Mouse (Mus musculus) lung, postnatal 14 days (tissue): ENCODE data around the gene Scube1.

Experiments used
- DNase-seq: peaks from one replicate; pipeline ENCODE4 v3.0.0; 2021

Scube1 gene

DNA sequence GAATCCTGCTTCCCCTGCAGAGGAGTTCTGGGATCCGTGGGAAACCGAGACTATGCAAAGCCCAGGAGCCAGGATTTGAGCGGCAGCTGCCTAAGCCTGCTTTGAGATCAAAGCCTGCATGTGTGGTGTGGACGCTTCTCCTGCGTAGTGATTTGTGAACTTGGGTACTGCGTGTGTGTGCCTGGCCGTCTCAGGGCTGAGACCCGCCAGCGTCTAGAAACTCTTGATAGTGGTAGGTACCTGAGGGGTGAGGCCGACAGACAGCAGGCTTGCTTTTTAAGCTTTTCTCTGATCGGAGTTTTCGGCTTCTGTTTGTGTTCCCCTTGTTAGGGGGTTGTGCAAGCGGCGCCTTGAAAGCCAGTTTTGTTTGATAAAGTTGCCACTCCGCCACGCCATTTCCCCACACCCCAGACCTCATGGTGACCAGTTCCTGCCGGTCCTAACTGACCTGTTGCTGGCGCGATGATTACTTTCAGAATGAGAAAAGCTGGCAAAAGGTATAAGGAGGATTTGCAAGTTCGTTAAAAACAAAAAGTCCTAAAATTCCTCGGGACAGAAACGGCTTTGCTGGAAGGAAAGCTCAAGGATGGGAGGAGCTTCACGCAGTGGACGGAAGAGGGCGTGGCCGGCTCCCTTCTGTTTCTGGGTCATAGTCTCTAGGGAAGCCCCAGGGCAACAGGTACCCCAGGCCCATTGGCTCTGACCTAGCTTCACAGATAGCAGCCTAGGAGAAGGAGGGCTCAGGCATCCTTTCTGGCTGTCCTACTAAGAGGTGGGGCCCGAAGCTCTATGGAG is 160.8 kb downstream of the Scube1 start:
- DNase-seq, result peak; percentile 61

DNA sequence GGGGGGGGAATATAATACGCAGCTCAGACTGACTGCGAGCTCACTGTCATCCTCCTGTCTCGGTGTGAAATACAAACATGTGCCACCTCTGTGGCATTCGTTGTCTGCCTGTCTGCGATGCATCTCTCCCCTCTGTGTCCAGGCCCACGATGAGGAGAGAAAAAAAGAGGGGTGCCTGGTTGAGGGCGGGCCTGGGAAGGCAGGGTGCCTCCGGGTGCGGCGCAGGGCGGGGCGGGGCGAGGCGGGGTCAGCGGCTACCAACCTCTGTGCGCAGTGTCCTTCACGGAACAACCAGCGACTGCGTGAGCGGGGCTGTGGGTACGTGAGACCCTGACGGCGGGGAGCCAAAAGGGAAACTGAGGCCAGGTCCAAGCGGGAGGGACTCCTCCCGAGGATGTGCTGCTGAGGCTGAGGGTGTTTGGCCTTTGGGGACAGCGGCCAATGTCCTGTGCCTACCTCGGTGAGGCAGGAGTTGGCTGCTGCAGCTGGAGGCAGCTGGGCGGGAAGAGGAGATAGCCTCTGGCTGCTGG is 161.4 kb downstream of the Scube1 start, which contains the start of the genes Tspo and Mcat:
TSS of gene Tspo (plus strand) at position 266 of the 530 bp plus-strand sequence.
TSS of gene Mcat (minus strand) at position 461 of the 530 bp plus-strand sequence.
- DNase-seq, result peak; percentile 74

DNA sequence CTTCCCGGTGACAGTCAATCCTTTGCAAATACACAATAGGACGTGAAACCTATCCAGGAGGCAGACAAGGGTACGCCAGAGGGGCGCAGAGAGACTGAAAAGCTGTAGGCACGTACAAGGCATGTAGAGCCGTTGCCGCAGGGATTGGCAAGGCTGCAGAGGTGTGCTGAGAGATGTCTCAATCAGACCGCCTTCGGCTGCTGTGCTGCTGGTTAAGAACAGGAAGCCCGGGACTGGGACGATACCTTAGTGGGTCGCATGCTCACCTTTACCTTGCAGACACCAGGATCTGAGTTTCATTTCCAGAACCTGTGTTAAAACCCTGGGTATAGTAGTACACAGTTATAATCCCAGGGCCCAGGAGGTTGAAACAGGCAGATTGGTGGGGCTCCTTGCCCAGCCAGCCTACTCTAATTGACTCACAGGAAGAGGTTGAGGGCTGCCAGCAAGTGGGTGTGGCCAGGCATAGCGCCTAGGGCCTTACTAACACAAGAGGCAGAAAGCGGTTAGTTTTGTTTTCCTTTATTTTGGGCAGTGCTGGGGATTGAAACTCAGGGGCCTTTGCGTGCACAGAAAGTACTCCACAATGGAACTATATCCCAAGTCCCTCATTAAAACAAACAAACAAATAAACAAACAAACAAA is 162.1 kb downstream of the Scube1 start:
- peak; percentile 88 for DNase-seq

DNA sequence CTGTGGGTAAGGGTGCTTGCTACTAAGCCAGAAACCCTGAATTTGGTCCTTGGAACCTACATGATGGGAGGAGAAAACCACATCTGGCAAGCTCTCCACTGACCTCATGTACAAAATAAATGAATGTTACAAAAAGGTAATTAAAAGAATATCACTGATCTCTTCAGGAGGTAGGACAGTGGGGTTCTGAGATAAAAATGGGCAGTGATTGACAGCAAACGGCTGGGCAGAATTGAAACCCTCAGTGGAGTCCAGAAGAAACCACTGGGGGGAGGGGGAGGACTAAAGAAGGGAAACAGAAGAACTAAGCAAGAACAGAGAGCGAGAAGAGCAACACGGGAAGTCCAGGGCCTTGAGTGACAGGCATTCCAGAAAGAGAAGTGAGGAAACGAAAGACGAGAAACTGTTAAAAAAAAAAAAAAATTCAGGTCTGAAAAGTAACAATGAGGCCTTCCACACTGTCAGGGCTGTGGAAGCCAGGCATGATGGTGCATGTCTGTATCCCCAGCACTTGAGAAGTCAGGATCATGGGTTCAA is 163.8 kb downstream of the Scube1 start:
- no peak for DNase-seq

DNA sequence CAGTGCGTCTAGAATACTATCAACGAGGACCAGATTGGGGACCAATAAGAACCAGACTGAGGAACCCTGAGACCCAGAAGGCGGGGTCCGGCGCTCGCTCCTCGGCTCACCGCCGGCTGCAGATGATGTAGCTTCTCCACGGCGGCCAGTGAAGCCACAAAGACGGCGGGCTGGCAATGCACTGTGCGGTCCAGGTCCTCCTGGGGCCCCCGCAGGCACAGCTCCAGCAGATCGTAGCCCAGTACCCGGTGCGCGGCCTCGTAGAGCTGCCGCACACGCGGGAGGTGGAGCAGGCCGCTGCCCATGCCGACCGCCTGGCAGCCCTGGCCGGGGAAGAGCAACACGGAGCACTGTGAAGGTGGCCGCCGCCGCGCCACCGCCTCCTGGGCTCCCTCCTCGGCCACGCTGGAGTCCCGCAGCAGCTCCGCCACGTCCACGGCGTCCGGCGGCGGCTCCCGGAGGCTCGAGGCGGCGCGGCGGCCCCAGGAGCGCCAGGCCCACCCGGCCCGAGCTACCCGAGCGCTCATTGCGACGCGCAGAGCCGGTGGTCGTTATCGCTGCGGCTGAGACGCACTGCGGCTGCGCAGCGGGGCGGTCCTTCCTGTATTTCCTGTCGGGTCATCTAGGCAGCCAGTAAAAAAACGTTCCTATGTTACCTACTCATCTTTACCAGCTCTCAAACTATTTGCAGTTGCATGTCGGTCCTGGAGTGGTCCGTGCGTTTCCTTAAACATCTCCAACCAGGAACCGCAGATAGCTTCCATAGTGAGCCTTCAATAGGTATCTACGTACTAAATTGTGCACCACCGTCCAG is 169.5 kb downstream of the Scube1 start:
- DNase-seq, result peak; percentile 85
